Mouse (Mus musculus) MEL (cell line): ENCODE measurements around the gene Stab1. TPM values are rescaled to one million over a fixed set of nuclear protein-coding genes. Genes with fewer than 3 reads are reported as not detected.

Experiments used
- DNase-seq: peaks from one replicate; pipeline ENCODE4 v3.0.0; 2011; ENCODE audit warnings: low read depth, low spot score
- H3K27ac ChIP-seq: 2 replicates; pipeline ENCODE4 v1.5.1; 2012; ENCODE audit warnings: low read depth, mild to moderate bottlenecking, control low read depth, low read length, moderate library complexity; ENCODE audit not compliant: control insufficient read depth
- H3K27me3 ChIP-seq, 2 experiments: fragments of 150-350 bp in 1 of 2; sonication (generic) in 1 of 2; 2 replicates each; pipeline ENCODE4 v1.6.1; 2012; ENCODE audit warnings: low read length in 2 of 2, mild to moderate bottlenecking in 2 of 2, improper control_type of control experiment in 1 of 2, moderate library complexity in 1 of 2; ENCODE audit not compliant: insufficient read depth in 2 of 2, control insufficient read depth in 1 of 2
- H3K36me3 ChIP-seq, 2 experiments: 2 replicates each; pipeline ENCODE4 v1.6.1; 2012 to 2014; ENCODE audit warnings: low read length in 2 of 2, improper control_type of control experiment in 1 of 2, inconsistent platforms in 1 of 2, mild to moderate bottlenecking in 1 of 2; ENCODE audit not compliant: insufficient read depth in 2 of 2, control insufficient read depth in 1 of 2
- H3K4me1 ChIP-seq, 2 experiments: fragments of 150-350 bp in 1 of 2; sonication (generic) in 1 of 2; 2 replicates each; pipeline ENCODE4 v1.6.1; 2012; ENCODE audit warnings: low read length in 2 of 2, improper control_type of control experiment in 1 of 2, mild to moderate bottlenecking in 1 of 2; ENCODE audit not compliant: insufficient read depth in 2 of 2, control insufficient read depth in 1 of 2
- H3K4me3 ChIP-seq, 2 experiments: fragments of 150-350 bp in 1 of 2; sonication (generic) in 1 of 2; 2 replicates each; pipeline ENCODE4 v1.5.1; 2012; ENCODE audit warnings: low read depth in 2 of 2, low read length in 2 of 2, mild to moderate bottlenecking in 2 of 2, moderate library complexity in 2 of 2, control low read depth in 1 of 2, improper control_type of control experiment in 1 of 2; ENCODE audit not compliant: control insufficient read depth in 1 of 2, insufficient read depth in 1 of 2
- H3K79me2 ChIP-seq: 2 replicates; pipeline ENCODE4 v1.6.1; 2012; ENCODE audit warnings: mild to moderate bottlenecking, low read length, moderate library complexity; ENCODE audit not compliant: control insufficient read depth, poor library complexity, insufficient read depth
- H3K9ac ChIP-seq: 2 replicates; pipeline ENCODE4 v1.6.1; 2012; ENCODE audit warnings: low read depth, mild to moderate bottlenecking, control low read depth, low read length, moderate library complexity; ENCODE audit not compliant: control insufficient read depth, poor library complexity, severe bottlenecking
- H3K9me3 ChIP-seq: fragments of 150-350 bp; sonication (generic); replicated peaks from 2 replicates; pipeline ENCODE4 v1.6.1; 2012; ENCODE audit warnings: mild to moderate bottlenecking, low read length, improper control_type of control experiment, moderate library complexity; ENCODE audit not compliant: insufficient read depth
- E2F4 ChIP-seq: IDR thresholded peaks from 2 replicates; pipeline ENCODE4 v1.6.1; 2011; ENCODE audit warnings: low read depth, low read length, improper control_type of control experiment, borderline replicate concordance
- ELF1 ChIP-seq: IDR thresholded peaks from 2 replicates; pipeline ENCODE4 v1.6.1; 2014; ENCODE audit warnings: low read depth, mild to moderate bottlenecking, inconsistent platforms, low read length, improper control_type of control experiment, moderate library complexity
- ETS1 ChIP-seq: IDR thresholded peaks from 2 replicates; pipeline ENCODE4 v1.6.1; 2012; ENCODE audit warnings: low read depth, mild to moderate bottlenecking, inconsistent platforms, low read length, improper control_type of control experiment, moderate library complexity
- GATA1 ChIP-seq: IDR thresholded peaks from 2 replicates; pipeline ENCODE4 v1.6.1; 2011; ENCODE audit warnings: low read depth, low read length, improper control_type of control experiment
- HCFC1 ChIP-seq: IDR thresholded peaks from 2 replicates; pipeline ENCODE4 v1.6.1; 2012; ENCODE audit warnings: low read depth, mild to moderate bottlenecking, inconsistent platforms, low read length, improper control_type of control experiment, moderate library complexity
- JUND ChIP-seq: IDR thresholded peaks from 2 replicates; pipeline ENCODE4 v1.6.1; 2011; ENCODE audit warnings: low read depth, mild to moderate bottlenecking, improper control_type of control experiment, low read length
- KAT2A ChIP-seq: conservative IDR thresholded peaks from 2 replicates; pipeline ENCODE4 v1.6.1; 2012; ENCODE audit warnings: low read depth, low read length, improper control_type of control experiment, inconsistent platforms
- MAX ChIP-seq: IDR thresholded peaks from 2 replicates; pipeline ENCODE4 v1.6.1; 2011; ENCODE audit warnings: low read length, improper control_type of control experiment
- MEF2A ChIP-seq: IDR thresholded peaks from 2 replicates; pipeline ENCODE4 v1.6.1; 2014; ENCODE audit warnings: low read depth, mild to moderate bottlenecking, inconsistent platforms, low read length, improper control_type of control experiment; ENCODE audit not compliant: poor library complexity, insufficient replicate concordance, severe bottlenecking; ENCODE audit errors: extremely low read depth
- MXI1 ChIP-seq: IDR thresholded peaks from 2 replicates; pipeline ENCODE4 v1.6.1; 2011; ENCODE audit warnings: mild to moderate bottlenecking, low read depth, low read length, improper control_type of control experiment
- MYC ChIP-seq: IDR thresholded peaks from 2 replicates; pipeline ENCODE4 v1.6.1; 2011; ENCODE audit warnings: low read depth, mild to moderate bottlenecking, low read length, improper control_type of control experiment, moderate library complexity
- POLR2A ChIP-seq, 2 experiments: IDR thresholded peaks; 2 replicates each; pipeline ENCODE4 v1.6.1; 2011 to 2012; ENCODE audit warnings: low read length in 2 of 2, mild to moderate bottlenecking in 2 of 2, control low read depth in 1 of 2, improper control_type of control experiment in 1 of 2, low read depth in 1 of 2, moderate library complexity in 1 of 2; ENCODE audit not compliant: control insufficient read depth in 1 of 2, insufficient read depth in 1 of 2, poor library complexity in 1 of 2
- POLR2AphosphoS5 ChIP-seq: IDR thresholded peaks from 2 replicates; pipeline ENCODE4 v1.6.1; 2012; ENCODE audit warnings: low read depth, borderline replicate concordance, mild to moderate bottlenecking, inconsistent platforms, low read length, moderate library complexity, mixed read lengths
- RAD21 ChIP-seq: IDR thresholded peaks from 2 replicates; pipeline ENCODE4 v1.6.1; 2011; ENCODE audit warnings: mild to moderate bottlenecking, low read depth, low read length, improper control_type of control experiment
- SIN3A ChIP-seq: IDR thresholded peaks from 2 replicates; pipeline ENCODE4 v1.6.1; 2012; ENCODE audit warnings: low read length, improper control_type of control experiment, inconsistent platforms
- TAL1 ChIP-seq: IDR thresholded peaks from 2 replicates; pipeline ENCODE4 v1.6.1; 2012; ENCODE audit warnings: mild to moderate bottlenecking, inconsistent platforms, low read length, moderate library complexity, mixed read lengths
- USF2 ChIP-seq, 2 experiments: IDR thresholded peaks; 2 replicates each; pipeline ENCODE4 v1.6.1; 2011 to 2012; ENCODE audit warnings: improper control_type of control experiment in 2 of 2, low read length in 2 of 2, borderline replicate concordance in 1 of 2, inconsistent platforms in 1 of 2, low read depth in 1 of 2, mild to moderate bottlenecking in 1 of 2; ENCODE audit not compliant: insufficient read depth in 1 of 2
- ZKSCAN1 ChIP-seq: IDR thresholded peaks from 2 replicates; pipeline ENCODE4 v1.6.1; 2012; ENCODE audit warnings: low read depth, mild to moderate bottlenecking, inconsistent platforms, low read length, improper control_type of control experiment, moderate library complexity
- ZMIZ1 ChIP-seq: IDR thresholded peaks from 2 replicates; pipeline ENCODE4 v1.6.1; 2012; ENCODE audit warnings: low read depth, mild to moderate bottlenecking, inconsistent platforms, low read length, improper control_type of control experiment, moderate library complexity
- ZNF384 ChIP-seq: IDR thresholded peaks from 2 replicates; pipeline ENCODE4 v1.6.1; 2012; ENCODE audit warnings: low read depth, mild to moderate bottlenecking, inconsistent platforms, low read length, improper control_type of control experiment
- polyA plus RNA-seq, 2 experiments: library from polyadenylated mRNA; stranded (reverse) in 1 of 2; unstranded in 1 of 2; fragments of >175 nt in 1 of 2; fragments of >200 nt in 1 of 2; gene quantifications; 2 replicates each; pipeline versions ENCODE4 v1.2.1 to v1.2.4; 2012; ENCODE audit warnings: low replicate concordance in 2 of 2, low read depth in 1 of 2; ENCODE audit not compliant: insufficient read length in 2 of 2, insufficient read depth in 1 of 2, missing spikeins in 1 of 2
- total RNA-seq: library from RNA; depleted of rRNA; stranded (reverse); fragments of 300-350 nt; gene quantifications from 2 replicates; pipeline ENCODE4 v1.2.3, GENCODE M21; 2012

Stab1 gene
- total and polyA plus RNA-seq, 3 experiments = 0.15 to 0.40 TPM; not detected in 1

- TF ChIP-seq HCFC1 (no peak), SIN3A (no peak), ZKSCAN1 (no peak), JUND (no peak), KAT2A (no peak), POLR2A (IDR thresholded peaks at IDR 0.05; ENCODE audit: control insufficient read depth in 1 of 2, insufficient read depth in 1 of 2, low read depth in 1 of 2, low read length in 2 of 2, poor library complexity in 1 of 2) (no peak), RAD21 (no peak)
- no peak overlapping the region for H3K27ac ChIP-seq
- no peak for DNase-seq
- no peaks in the 10 kb centered on the region; the same call in 1 of the 2 replicates for H3K79me2 ChIP-seq
- no peak overlapping the region for H3K9ac ChIP-seq
- no peak overlapping the region for H3K4me3 ChIP-seq
- peaks cover 0 to 6% of the 10 kb centered on the region in 2 experiments; a peak in 2 of 4 replicates for H3K4me1 ChIP-seq
- H3K36me3 ChIP-seq = peaks cover 3 to 26% of the 10 kb centered on the region in 2 experiments; a peak in 3 of 4 replicates
- H3K9me3 ChIP-seq = no peaks in the 10 kb centered on the region
- H3K27me3 ChIP-seq = no peaks in the 10 kb centered on the region
Observed at GRCm38 (mm10) chr14:31199599-31199998, 31.2 kb upstream of the Stab1 start.

DNA sequence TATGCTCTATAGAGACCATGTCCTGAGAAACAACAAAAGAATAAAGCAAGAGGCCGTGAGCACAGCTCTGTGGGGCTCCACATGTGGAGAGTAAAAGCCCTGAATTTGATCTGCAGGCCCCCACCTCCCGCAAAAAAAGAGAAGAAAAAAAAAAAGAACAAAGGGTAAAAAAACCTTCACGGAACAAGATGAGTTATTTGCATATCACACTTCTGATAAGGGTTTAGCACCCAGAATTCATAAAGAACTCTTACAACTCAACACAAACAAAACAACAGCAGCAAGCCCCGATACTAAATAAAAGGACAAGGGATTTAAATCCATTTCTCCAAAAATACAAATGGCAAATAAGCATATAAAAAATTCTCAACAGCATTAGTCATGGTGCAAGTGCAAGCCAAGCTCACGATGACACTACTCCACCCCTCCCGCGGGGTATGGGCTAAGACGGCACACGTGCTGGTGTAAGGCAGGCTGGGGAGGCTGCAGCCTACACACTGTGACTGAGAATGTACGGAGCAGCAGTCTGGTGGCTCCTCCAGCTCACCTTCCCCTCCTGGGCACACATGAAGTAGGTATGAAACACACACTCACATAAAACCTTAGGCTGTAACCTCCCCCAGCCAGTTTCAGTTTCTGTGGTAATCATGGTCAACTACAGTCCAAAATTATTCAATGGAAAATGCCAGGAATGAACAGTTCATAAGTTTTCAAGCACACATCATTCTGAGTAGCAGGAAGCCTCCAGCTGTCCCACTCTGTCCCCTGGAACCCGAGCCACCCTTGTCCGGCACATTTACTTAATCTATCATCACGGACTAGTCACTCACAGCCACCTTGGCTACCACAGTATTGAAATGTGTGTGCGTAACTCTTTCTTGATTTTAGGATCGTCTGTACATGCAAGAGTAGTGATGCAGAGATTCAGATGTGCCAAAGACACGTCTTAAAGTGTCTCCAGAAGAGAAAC, 29.4 kb upstream of the Stab1 start:
- Histone ChIP-seq H3K4me3 (no peak overlapping the region; a peak in 1 of 4 replicates), H3K9me3 (no peaks in the 10 kb centered on the region), H3K4me1 (peaks cover 0 to 6% of the 10 kb centered on the region in 2 experiments; a peak in 2 of 4 replicates), H3K79me2 (no peaks in the 10 kb centered on the region), H3K36me3 (peaks cover 3 to 15% of the 10 kb centered on the region in 2 experiments; a peak in 3 of 4 replicates), H3K9ac (no peak overlapping the region), H3K27ac (no peak overlapping the region), H3K27me3 (no peaks in the 10 kb centered on the region)
- DNase-seq = peak; percentile 61
- no peak for TF ChIP-seq MEF2A
- no peak; the same call in 1 of the 2 replicates for TF ChIP-seq MAX
- TF ChIP-seq USF2 (IDR thresholded peaks at IDR 0.05; ENCODE audit: borderline replicate concordance in 1 of 2, insufficient read depth in 1 of 2, low read depth in 1 of 2, low read length in 2 of 2) = no peak
- no peak for TF ChIP-seq TAL1
- no peak for TF ChIP-seq E2F4
- TF ChIP-seq ZNF384 = peak; percentile 88
- TF ChIP-seq MYC = 0 out of 2 replicates have a peak, but pooled peaks have one; percentile 24
- no peak for TF ChIP-seq POLR2AphosphoS5
- TF ChIP-seq MXI1 = peak; percentile 26; the same call in 1 of the 2 replicates
- no peak for TF ChIP-seq ETS1
- TF ChIP-seq ELF1 = no peak
- no peak for TF ChIP-seq ZMIZ1
- TF ChIP-seq GATA1 = peak; percentile 84
